Mouse (Mus musculus) C2C12 (cell line): ENCODE data around the gene Pdhx. TPM values are rescaled to one million over a fixed set of nuclear protein-coding genes. Genes with fewer than 3 reads are reported as not detected.

Experiments
- H3K27me3 ChIP-seq: one replicate; pipeline ENCODE4 v1.6.1; 2011; ENCODE audit not compliant: control insufficient read depth, insufficient read depth, insufficient read length
- H3K36me3 ChIP-seq: one replicate; pipeline ENCODE4 v1.6.1; 2011; ENCODE audit not compliant: control insufficient read depth, insufficient read depth
- H3K4me3 ChIP-seq: one replicate; pipeline ENCODE4 v1.5.1; 2011; ENCODE audit warnings: mild to moderate bottlenecking, control low read depth; ENCODE audit not compliant: poor library complexity, insufficient read depth, severe bottlenecking
- H3K79me2 ChIP-seq: one replicate; pipeline ENCODE4 v1.6.1; 2011; ENCODE audit not compliant: control insufficient read depth, insufficient read depth
- H3K79me3 ChIP-seq: one replicate; pipeline ENCODE4 v1.6.1; 2011; ENCODE audit warnings: low read depth, control low read depth
- H3ac ChIP-seq: one replicate; pipeline ENCODE3; 2011; ENCODE audit warnings: low read depth; ENCODE audit not compliant: control insufficient read depth, insufficient read length
- CEBPB ChIP-seq: IDR thresholded peaks from one replicate; pipeline ENCODE4 v1.6.1; 2011; ENCODE audit warnings: low read depth, mild to moderate bottlenecking, control low read depth, moderate library complexity
- CTCF ChIP-seq: IDR thresholded peaks from one replicate; pipeline ENCODE4 v1.5.1; 2011; ENCODE audit not compliant: control insufficient read depth, insufficient read depth, insufficient read length
- FOSL1 ChIP-seq: IDR thresholded peaks from one replicate; pipeline ENCODE4 v1.8.0; 2011; ENCODE audit warnings: mild to moderate bottlenecking, low read length; ENCODE audit not compliant: poor library complexity, insufficient read depth, severe bottlenecking
- MAX ChIP-seq: IDR thresholded peaks from one replicate; pipeline ENCODE4 v1.6.1; 2011; ENCODE audit warnings: mild to moderate bottlenecking, control low read depth
- MYOD1 ChIP-seq: IDR thresholded peaks from one replicate; pipeline ENCODE4 v1.6.1; 2011; ENCODE audit warnings: low read depth; ENCODE audit not compliant: control insufficient read depth, insufficient read length
- MYOG ChIP-seq: IDR thresholded peaks from one replicate; pipeline ENCODE4 v1.6.1; 2011; ENCODE audit not compliant: control insufficient read depth, insufficient read length; ENCODE audit errors: extremely low read depth
- USF1 ChIP-seq: IDR thresholded peaks from one replicate; pipeline ENCODE4 v1.6.1; 2011; ENCODE audit warnings: low read depth, mild to moderate bottlenecking, control low read depth, moderate library complexity
- polyA plus RNA-seq: library from polyadenylated mRNA; unstranded; fragments of >200 nt; fragmentation: generic; extraction: Trizol; gene quantifications from one replicate; pipeline ENCODE4 v1.2.1, GENCODE M21; 2012; ENCODE audit warnings: missing spikeins

Gene Pdhx
- polyA plus RNA-seq, 1 experiment = 17.2 TPM

DNA sequence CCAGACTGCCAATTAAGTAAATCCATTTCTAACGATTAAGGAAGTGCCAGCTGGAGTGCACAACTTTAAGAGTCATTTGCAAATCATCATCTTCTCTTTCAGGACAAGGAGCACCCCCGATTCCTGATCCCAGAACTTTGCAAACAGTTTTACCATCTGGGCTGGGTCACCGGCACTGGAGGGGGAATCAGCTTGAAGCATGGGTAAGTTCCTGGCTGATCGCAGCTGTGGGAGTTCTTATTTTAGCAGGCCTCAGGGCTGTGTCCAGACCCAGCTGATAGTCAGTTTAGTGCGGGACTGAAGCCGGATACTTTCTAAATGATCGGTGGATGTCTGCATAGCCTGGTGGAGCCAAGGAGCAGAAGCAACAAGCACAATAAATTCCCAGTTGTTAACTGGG lies 9.5 kb upstream of the Pdhx start:
- no peaks in the 10 kb centered on the region for H3K79me3 ChIP-seq
- no peaks in the 10 kb centered on the region for H3K27me3 ChIP-seq
- no peak overlapping the region for H3K4me3 ChIP-seq
- H3K36me3 ChIP-seq = peaks cover 6% of the 10 kb centered on the region
- no peaks in the 10 kb centered on the region for H3K79me2 ChIP-seq
- no peak overlapping the region for H3ac ChIP-seq
- TF ChIP-seq USF1 = no peak
- TF ChIP-seq MYOG = no peak
- TF ChIP-seq MAX = no peak
- no peak for TF ChIP-seq FOSL1
- no peak for TF ChIP-seq MYOD1
- TF ChIP-seq CTCF = no peak
- TF ChIP-seq CEBPB = no peak

GRCm38 (mm10) chr2:103081706-103082105 lies 8.4 kb upstream of the Pdhx start:
- no peaks in the 10 kb centered on the region for H3K27me3 ChIP-seq
- no peak overlapping the region for H3ac ChIP-seq
- no peaks in the 10 kb centered on the region for H3K79me2 ChIP-seq
- H3K4me3 ChIP-seq = no peak overlapping the region
- H3K79me3 ChIP-seq = no peaks in the 10 kb centered on the region
- H3K36me3 ChIP-seq = no peaks in the 10 kb centered on the region
- TF ChIP-seq FOSL1 = no peak
- no peak for TF ChIP-seq USF1
- TF ChIP-seq MYOD1 = no peak
- TF ChIP-seq MAX = no peak
- no peak for TF ChIP-seq CTCF
- TF ChIP-seq MYOG = no peak
- TF ChIP-seq CEBPB = no peak

GRCm38 (mm10) chr2:103081117-103081516 lies 7.8 kb upstream of the Pdhx start:
- Histone ChIP-seq H3K4me3 (no peak overlapping the region), H3ac (no peak overlapping the region), H3K79me3 (no peaks in the 10 kb centered on the region), H3K36me3 (no peaks in the 10 kb centered on the region), H3K79me2 (no peaks in the 10 kb centered on the region), H3K27me3 (no peaks in the 10 kb centered on the region)
- TF ChIP-seq MYOG (no peak), MYOD1 (no peak), CTCF (no peak), USF1 (no peak), CEBPB (no peak), FOSL1 (no peak), MAX (no peak)

GRCm38 (mm10) chr2:103070586-103070985 lies 2.7 kb downstream of the Pdhx start:
- peaks cover 84% of the 10 kb centered on the region for H3K79me2 ChIP-seq
- no peak overlapping the region for H3ac ChIP-seq
- TF ChIP-seq FOSL1 (no peak), MYOD1 (no peak), CTCF (no peak), USF1 (no peak), CEBPB (no peak), MYOG (no peak), MAX (no peak)
- peaks cover 19% of the 10 kb centered on the region for H3K79me3 ChIP-seq
- H3K4me3 ChIP-seq = no peak overlapping the region
- no peaks in the 10 kb centered on the region for H3K36me3 ChIP-seq
- H3K27me3 ChIP-seq = no peaks in the 10 kb centered on the region

DNA sequence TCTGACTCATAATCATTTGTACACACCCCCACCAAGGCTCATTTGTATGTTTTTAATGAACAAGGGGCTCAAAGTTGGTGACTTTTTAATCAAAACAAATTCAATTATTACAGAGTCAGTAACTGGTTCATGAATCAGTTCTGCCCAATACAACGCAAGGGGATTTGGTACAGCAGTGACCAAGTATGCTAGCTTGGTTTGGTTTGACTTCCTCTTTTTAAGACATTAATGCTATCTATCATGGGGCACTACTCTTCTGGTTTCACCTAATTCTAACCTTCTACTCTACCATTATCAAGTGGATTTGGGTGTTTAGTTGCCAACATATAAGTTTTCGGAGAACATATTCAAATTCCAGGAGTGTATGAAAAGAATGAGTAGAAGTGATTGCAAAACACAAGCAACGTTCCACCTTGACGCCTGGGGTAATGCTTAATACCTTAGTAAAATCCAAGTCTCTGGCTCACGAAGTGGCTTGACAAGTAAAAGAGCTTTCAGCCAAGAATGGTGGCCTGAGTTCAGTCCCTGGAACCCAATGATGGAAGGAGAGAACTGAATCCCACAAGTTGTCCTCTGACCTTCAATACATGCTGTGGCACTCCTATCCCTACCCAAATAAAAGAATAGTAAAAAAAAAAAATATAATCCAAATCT lies 3.4 kb downstream of the Pdhx start:
- Histone ChIP-seq H3ac (no peak overlapping the region), H3K79me2 (peaks cover 91% of the 10 kb centered on the region), H3K36me3 (no peaks in the 10 kb centered on the region), H3K79me3 (peaks cover 19% of the 10 kb centered on the region), H3K27me3 (no peaks in the 10 kb centered on the region), H3K4me3 (no peak overlapping the region)
- TF ChIP-seq CTCF (no peak), CEBPB (no peak), MAX (no peak), USF1 (no peak), MYOG (no peak), MYOD1 (no peak), FOSL1 (no peak)

DNA sequence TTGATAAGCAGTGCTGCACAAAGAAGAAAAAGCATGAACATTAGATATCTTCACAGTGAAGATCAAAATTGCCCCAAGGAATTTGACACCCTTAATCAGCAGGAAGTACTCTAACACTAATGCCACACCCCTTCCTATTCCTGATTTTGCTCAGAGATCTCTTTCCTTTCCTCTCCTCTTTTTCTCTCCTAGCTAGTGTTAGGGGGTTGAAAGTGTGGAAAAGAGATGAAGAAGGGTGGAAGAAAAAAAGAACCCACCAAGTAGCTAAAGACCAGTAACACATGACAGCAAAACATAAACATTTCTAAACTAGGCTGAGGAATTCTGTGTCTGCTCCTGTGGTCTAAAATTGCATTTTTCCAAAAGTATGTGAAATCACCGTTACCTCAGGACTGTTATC lies 4.7 kb downstream of the Pdhx start:
- Histone ChIP-seq H3K79me2 (peaks cover 94% of the 10 kb centered on the region), H3K79me3 (peaks cover 19% of the 10 kb centered on the region), H3ac (no peak overlapping the region), H3K27me3 (no peaks in the 10 kb centered on the region), H3K4me3 (no peak overlapping the region), H3K36me3 (no peaks in the 10 kb centered on the region)
- TF ChIP-seq CTCF = no peak
- TF ChIP-seq CEBPB = no peak
- TF ChIP-seq MAX = no peak
- TF ChIP-seq USF1 = no peak
- no peak for TF ChIP-seq MYOG
- TF ChIP-seq FOSL1 = no peak
- no peak for TF ChIP-seq MYOD1
